Mouse (Mus musculus) cerebellum, adult 18-20 months (tissue): ENCODE measurements around the gene Cenpi.

Experiments used
- DNase-seq, 2 experiments: peaks; one replicate each; pipeline ENCODE4 v3.0.0; 2021

The Cenpi gene

DNA sequence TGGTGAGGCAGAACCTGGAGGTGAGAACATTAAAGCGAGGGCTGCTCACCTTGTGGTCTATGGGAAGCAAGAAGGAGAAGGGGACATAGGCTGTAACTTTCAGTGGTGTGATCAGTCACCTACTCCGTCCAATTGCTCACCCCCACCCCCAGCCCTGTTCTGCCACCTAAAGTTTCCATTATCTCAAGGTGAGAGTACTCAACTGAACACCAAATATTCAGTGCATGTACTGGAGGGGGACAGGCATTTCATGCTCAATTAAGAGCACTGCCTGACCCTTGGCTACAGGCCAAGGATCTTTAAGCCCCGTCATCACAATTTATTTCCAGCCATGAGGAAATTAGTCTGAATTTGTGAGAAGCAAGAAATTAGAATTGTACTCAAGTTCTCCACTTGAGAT, 58.7 kb downstream of the Cenpi start:
- no peak for DNase-seq

DNA sequence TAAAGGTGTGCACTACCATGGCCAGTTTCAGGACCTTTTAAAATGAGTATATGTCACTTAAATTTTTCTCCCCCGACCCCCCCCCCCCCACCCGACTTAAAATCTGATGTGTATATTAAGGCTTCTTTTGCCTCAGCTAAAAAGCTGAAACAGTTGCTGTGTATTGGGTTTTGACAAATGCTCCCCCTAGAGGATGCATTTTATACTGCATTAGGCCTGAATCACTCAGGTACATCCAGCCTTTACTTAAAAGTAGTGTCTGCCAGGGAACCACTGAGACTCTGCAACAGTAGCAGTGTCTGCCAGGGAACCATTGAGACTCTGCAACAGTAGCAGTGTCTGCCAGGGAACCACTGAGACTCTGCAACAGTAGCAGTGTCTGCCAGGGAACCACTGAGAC, 63.4 kb downstream of the Cenpi start:
- DNase-seq, result no peak

- no peak for DNase-seq
These were observed 66.3 kb downstream of the Cenpi start for GRCm38 (mm10) chrX:134374190-134374589.

DNA sequence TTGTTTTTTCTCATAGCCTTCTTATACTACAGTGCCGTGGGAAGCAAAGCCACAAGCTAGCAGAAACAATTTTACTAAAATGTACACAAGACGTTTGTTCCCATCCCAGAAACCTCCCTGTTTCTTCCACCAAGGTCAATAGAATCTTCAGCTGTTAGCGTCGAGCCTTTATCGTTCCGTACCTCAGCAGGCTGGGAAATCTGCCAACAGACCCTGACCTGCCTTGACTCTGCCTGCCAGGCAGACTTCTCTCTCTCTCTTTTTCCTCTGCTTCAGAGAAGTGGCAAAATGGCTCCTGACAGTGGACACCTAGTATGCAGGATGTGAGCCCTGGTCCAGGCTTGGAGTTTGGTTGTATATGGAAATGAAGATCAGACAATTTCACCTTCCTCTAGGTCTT, 77.0 kb downstream of the Cenpi start:
- DNase-seq, result no peak

DNA sequence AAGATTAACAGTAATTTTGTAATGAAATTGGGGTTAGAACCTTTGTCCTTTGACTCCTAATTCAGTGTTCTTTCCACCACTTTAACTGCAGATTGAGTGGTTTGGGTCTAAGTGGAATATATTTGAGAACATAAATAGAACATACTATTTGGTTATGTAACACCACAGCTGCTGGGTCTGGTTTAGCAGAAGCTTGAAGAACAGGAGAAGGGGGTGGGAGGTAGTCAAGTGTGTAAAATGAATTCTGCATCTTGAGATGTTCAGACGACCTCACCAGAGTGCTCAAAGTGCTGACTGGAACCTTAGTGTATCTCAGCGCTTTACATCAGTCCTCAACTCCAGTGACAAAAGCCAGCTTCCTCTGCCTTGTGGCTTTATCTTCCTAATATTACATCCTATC, 91.1 kb downstream of the Cenpi start:
- no peak for DNase-seq

- DNase-seq, result no peak
These were observed 96.1 kb downstream of the Cenpi start, which contains the start of gene Drp2 for GRCm38 (mm10) chrX:134403863-134404583. Drp2 (plus strand) TSS chrX:134404551.

- peak in 1 of 2 experiments; percentile 16 for DNase-seq
These were observed 96.7 kb downstream of the Cenpi start for GRCm38 (mm10) chrX:134404584-134404955.

- no peak for DNase-seq
These were observed 101.5 kb downstream of the Cenpi start for GRCm38 (mm10) chrX:134409354-134409900.

GRCm38 (mm10) chrX:134412096-134412495, 104.2 kb downstream of the Cenpi start:
- DNase-seq, result no peak
